Mouse (Mus musculus): Measurements from ENCODE around the gene Drosha.
"Not testable (repeated sequence)": the region's sequence is repeated elsewhere in the genome, so short reads cannot be mapped to it uniquely, and the experiment has no call there.

Gene Drosha

GRCm38 (mm10) chr15:12937326-12937725 lies 112.7 kb downstream of the Drosha start:
- not testable (repeated sequence) for DNase-seq (ENCODE audit: low spot score)

- DNase-seq (ENCODE audit: low spot score): no peak
Observed at GRCm38 (mm10) chr15:12941106-12941505, 116.5 kb downstream of the Drosha start.

GRCm38 (mm10) chr15:12941651-12942180 lies 117.1 kb downstream of the Drosha start:
- DNase-seq (ENCODE audit: low spot score): no peak

GRCm38 (mm10) chr15:12942424-12942823 lies 117.8 kb downstream of the Drosha start:
- DNase-seq (ENCODE audit: low spot score): no peak

GRCm38 (mm10) chr15:12958051-12958450 lies 133.4 kb downstream of the Drosha start:
- no peak for DNase-seq (ENCODE audit: low spot score)

- no peak for DNase-seq (ENCODE audit: low spot score)
Observed at GRCm38 (mm10) chr15:12962179-12962578, 137.6 kb downstream of the Drosha start.

- DNase-seq (ENCODE audit: low spot score): no peak
Observed at GRCm38 (mm10) chr15:12965209-12965608, 140.6 kb downstream of the Drosha start.

GRCm38 (mm10) chr15:12968815-12969214 lies 144.2 kb downstream of the Drosha start:
- no peak for DNase-seq (ENCODE audit: low spot score)

- no peak for DNase-seq (ENCODE audit: low spot score)
Observed at GRCm38 (mm10) chr15:12972441-12972840, 147.8 kb downstream of the Drosha start.
